Mouse (Mus musculus) neural tube, embryonic 11.5 days (tissue): ENCODE results near the gene Rad17. TPM values are rescaled to one million over a fixed set of nuclear protein-coding genes. Genes with fewer than 3 reads are reported as not detected.

Source experiments
- polyA plus RNA-seq: library from polyadenylated mRNA; unstranded; fragments of >200 nt; fragmentation: Nextera tagmentation; extraction: Ambion mirVana; gene quantifications from 2 replicates; pipeline ENCODE4 v1.2.1, GENCODE M21; 2014

Rad17 gene
- polyA plus RNA-seq, 1 experiment from 2014 or later = 28.2 TPM

Other genes with a start within 250 kb of the Rad17 start
- not detected in 2 replicates for gene Naip1, start 198.2 kb downstream of the Rad17 start, polyA plus RNA-seq
- gene Gtf2h2, start 158.5 kb downstream of the Rad17 start, polyA plus RNA-seq = 86.0 and 86.6 TPM in 2 replicates
- gene Ocln, start 98.3 kb downstream of the Rad17 start, polyA plus RNA-seq = 1.3 and 1.5 TPM in 2 replicates
- 2.4 and 2.6 TPM in 2 replicates for gene Marveld2, start 34.1 kb downstream of the Rad17 start, polyA plus RNA-seq
- 334 and 336 TPM in 2 replicates for gene Ak6, start 72 bp downstream of the Rad17 start, polyA plus RNA-seq
- 16.4 and 18.4 TPM in 2 replicates for gene Taf9, start 528 bp upstream of the Rad17 start, polyA plus RNA-seq
- 2.0 and 2.3 TPM in 2 replicates for gene Ccdc125, start 18.7 kb upstream of the Rad17 start, polyA plus RNA-seq
- 69.0 and 77.0 TPM in 2 replicates for gene Cdk7, start 79.9 kb upstream of the Rad17 start, polyA plus RNA-seq
- gene Mrps36, start 93.6 kb upstream of the Rad17 start, polyA plus RNA-seq = 129 and 144 TPM in 2 replicates
- gene Cenph, start 124.8 kb upstream of the Rad17 start, polyA plus RNA-seq = 44.0 and 48.3 TPM in 2 replicates
- gene Ccnb1, start 135.5 kb upstream of the Rad17 start, polyA plus RNA-seq = 343 and 345 TPM in 2 replicates
- 48.2 and 49.8 TPM in 2 replicates for gene Slc30a5, start 182.4 kb upstream of the Rad17 start, polyA plus RNA-seq